Mouse (Mus musculus): ENCODE data around the gene Piwil1.

The Piwil1 gene

DNA sequence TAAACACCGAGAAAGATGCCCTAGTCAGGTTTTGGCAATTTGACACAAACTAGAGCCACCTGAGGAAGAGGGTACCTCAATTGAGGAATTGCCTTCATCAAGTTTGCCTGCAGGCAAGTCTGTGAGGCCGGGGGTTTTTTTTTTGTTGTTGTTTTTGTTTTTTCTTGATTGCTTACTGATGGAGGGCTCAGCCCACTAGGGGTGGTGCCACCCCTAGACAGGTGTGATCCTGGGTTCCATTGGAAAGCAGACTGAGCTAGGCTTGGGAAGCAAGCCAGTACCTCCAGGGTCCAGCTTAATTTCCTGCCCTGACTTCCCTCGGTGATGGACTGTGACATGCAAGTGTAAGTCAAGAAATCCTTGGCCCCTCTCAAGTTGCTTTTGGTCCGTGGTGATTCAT, at the start of gene Piwil1:
TSS of gene Piwil1 (plus strand) at position 301 of the 400 bp plus-strand sequence.
- DNase-seq (ENCODE audit: low spot score) = no peak

DNA sequence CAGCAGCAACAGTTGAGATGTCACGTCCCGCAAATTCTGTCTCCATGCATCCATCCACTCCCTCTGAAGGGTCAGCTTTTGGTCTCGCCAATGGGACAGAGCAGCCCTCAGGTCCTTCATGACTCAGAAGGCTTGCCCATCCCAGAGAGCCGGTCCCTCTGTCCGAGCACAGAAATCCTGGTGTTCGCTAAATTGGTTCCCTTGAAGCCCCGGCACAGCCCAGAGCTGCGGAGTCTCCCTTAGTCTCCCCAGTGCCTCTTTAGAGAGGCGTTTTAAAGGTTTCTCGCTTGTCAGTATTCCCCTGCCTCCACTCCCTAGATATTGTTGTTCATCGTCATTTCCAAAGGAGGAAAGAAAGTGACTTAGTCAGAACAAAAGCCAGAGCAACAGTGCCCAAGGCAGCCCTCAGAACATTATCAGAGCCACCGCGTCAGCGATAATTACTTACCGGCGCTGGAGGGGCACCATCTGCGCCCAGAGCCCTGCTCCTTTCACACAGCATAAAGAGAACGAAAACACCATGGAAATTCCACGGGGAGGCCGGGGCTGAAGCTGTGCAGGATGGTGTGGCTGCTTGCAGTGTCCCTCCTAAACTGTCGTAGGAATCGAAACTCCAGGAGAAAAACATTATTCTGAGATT, 45.7 kb upstream of the Piwil1 start:
- DNase-seq (ENCODE audit: low spot score) = no peak

DNA sequence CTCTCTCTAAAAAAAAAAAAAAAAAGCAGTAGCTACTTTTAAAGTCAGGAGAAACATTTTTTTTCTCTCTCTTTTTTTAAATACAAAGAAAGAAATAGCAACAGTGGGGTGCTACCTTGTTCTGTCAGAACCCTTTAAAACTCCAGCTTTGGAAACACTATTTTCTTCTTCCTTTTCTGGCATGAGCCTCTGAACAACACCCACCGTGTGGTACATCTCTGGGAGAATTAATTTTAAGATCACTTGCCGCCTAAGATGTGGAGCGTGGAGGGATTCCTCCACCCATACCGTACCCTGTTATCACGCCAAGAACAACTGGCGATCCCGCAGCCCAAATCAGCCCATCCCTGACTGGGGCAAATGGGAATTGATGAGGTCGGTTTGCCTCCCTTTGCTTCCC, 42.2 kb upstream of the Piwil1 start:
- no peak for DNase-seq (ENCODE audit: low spot score)

DNA sequence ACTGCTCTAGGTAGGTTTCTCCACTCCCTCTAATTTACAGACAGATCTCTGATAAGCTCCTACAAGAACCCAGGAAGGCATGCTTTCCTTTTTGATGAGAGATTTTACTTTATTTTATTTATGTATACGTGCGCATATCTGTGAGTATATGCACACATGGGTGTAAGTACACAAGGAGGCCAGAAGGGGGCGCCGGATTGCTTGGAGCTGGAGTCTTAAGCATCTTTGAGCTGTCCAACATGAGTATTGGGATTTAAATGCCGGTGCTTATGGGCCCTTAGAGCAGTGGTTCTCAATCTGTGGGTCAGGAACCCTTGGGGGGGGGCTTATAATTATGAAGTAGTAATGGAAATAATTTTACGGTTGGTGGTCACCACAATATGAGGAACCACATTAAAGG, 39.4 kb upstream of the Piwil1 start:
- DNase-seq (ENCODE audit: low spot score) = no peak

DNA sequence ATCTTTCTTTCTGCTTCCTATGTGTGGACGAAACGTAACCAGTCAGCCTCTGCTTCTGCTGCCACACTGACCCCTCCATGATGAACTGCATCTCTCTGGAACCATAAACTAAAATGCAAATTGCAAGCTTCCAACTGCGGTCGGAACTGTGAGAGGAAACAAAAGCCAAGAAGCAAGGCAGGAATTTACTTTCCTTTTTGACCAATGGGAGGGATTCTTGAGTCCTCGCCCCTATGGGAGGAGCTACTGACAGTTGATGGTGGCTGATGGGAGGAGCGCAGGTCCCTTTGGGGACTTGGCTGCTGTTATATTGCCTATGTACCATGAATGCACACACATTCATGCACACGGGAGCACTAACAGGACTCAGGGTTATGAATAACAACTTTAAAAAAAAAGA, 38.3 kb upstream of the Piwil1 start:
- no peak for DNase-seq (ENCODE audit: low spot score)

DNA sequence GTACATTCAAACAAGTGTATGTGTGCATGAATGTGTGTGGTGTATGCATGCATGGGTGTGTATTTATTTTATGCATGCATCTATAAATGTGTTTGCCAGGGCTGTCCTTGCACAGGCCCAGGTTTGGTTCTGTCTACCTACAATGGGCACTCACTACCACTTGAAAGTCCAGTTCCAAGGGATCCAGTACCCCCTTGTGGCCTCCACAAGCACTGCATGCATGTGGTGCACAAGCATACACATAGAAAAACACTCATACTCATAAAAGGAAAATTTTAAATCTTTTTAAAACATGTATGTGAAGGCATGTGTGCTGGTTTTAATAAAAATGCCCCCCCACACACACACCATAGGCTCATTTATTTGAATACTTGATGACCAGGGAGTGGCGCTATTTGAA, 37.3 kb upstream of the Piwil1 start:
- DNase-seq (ENCODE audit: low spot score) = no peak

DNA sequence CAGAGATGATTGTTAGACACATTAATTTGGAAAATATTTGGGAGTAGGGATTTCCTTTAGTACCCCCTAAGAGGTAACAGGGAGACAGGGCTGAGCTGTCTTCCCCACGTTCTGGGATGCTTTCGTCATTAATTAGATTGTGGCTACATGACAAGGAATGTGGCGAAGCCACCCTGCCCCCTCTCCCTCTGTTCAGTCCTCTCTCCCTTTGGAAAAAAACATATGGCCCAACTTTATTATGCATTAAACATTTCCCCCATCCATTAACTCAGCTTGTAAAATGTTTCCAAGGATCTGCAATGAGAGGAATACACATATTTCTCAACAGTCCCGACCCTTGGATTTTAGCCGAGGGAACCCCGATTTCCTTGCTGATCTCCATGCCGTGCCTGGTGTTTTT, 35.0 kb upstream of the Piwil1 start:
- no peak for DNase-seq (ENCODE audit: low spot score)

DNA sequence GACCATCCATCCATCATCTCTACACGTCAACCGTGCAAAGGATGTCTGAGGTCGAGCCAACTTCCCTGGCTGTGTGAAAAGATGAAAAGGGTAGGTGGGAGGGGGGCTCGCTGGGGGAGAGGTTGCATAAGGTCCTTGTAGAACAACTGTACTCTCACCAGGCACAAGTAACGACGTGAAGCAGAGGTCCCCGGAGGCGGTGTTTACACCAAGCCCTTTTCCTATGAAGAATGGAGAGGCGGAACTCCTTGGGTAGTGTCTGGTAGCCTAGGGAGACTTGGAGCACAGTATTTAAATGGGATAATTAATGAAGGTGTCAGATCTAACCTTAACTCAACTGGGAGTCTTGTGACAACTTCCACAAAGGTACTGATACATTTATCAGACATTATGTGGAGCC, 28.2 kb upstream of the Piwil1 start:
- DNase-seq (ENCODE audit: low spot score) = no peak

DNA sequence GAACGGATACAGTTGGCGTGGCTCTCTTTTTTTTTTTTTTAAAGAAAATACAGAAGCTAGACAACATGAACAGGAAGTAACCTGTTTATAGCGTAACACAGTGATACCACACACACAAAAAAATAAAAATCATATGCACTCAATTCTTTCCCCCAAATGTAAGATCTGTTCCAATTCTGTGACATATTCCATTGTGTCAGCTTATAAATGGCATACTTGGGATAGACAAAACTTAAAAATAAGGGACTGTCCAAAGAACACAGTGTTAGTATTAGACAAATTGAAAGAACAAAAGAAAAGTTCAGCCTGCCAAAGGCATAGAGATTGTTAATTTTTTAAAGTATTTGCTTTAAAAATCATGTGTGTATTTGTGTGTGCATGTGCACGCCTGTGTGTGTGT, 25.0 kb upstream of the Piwil1 start:
- DNase-seq (ENCODE audit: low spot score) = no peak

DNA sequence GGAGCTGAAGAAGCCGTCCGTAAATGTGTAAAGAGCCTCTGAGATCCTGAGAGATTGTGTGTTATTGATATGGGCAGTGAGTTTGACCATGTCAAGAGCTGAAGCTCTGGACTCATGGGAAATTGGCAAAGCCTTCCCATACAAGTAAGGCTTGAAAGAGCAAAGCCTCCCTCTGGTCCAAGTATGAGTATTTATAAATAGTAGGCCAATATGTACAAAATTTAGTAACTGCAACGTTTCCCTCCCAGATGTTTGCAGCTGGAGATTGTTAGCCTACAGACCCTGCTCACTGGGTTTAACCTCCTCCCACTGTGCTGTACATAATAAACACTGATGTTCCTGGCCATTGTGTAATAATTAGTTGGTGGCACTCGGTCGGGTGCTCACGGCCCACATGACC, 24.5 kb upstream of the Piwil1 start:
- DNase-seq (ENCODE audit: low spot score) = no peak

DNA sequence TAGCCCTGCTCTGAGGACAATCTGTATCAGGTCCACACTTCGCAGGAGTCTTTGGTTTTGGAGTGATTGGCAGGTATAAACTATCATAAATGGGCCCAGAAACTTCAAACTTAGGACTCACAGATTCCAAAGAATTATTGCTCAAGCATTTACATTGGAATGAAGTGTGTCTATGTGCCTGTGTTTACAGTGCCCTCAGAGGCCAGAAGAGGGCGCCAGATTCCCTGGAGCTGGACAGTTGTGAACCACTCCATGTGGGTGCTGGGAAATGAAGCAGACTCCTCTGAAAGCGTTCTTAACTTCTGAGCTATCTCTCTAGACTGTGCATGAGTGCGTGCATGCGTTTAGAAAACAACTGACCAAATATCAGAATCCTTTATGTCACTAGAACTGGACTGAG, 20.9 kb upstream of the Piwil1 start:
- no peak for DNase-seq (ENCODE audit: low spot score)

DNA sequence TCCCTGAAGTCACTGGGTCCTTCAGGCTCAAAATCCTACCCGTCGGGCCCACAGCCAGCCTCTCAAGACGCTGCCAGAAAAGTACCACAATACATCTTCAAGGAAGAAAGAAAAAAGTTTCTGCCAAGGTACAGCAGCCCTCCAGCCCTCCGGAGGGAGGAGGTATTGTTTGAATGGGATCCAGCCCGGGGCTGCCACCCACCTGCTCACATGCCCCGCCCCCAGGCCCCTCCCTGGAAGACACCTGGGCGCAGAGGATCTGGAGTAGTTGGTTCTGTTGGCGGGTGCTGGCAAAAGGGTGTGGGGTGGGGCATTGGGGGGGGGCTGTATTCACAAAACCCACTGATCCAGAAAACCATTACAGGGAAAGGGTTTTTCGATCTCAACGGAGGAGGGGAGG, 18.1 kb upstream of the Piwil1 start:
- no peak for DNase-seq (ENCODE audit: low spot score)

DNA sequence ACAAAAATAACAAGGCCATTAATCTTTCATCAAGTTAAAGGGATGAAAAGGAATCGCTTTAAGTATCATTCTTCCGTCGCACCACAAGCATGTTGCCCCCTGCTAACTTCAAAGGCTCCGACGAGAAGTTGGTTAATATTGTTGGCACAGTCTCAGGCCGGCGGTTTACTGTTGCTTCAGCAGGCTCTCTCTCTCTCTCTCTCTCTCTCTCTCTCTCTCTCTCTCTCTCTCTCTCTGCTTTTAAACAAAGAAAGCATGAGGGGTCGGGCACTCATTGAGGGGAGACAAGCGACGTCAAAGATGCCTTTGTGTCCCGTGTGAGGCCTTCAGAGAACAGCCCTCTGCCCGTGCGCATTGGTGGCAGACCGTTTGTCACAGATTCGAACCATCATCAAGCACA, 17.7 kb upstream of the Piwil1 start:
- DNase-seq (ENCODE audit: low spot score) = no peak

DNA sequence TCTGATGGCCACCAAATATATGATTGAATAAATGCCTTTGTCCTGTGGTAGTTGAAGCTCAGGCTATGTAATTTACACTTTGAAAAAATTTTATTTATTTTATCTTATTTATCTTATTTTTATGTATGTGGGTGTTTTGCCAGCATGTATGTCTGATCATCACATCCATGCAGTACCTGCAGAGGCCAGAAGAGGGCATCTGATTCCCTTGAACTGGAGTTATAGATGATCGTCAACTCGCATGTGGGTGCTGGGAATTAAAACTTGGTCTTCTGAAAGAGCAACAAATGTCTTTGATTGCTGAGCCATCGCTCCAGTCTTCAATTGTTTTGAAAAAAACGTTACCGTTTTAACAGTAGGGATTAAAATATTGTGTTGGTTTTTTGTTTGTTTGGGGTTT, 15.2 kb upstream of the Piwil1 start:
- DNase-seq (ENCODE audit: low spot score) = no peak

DNA sequence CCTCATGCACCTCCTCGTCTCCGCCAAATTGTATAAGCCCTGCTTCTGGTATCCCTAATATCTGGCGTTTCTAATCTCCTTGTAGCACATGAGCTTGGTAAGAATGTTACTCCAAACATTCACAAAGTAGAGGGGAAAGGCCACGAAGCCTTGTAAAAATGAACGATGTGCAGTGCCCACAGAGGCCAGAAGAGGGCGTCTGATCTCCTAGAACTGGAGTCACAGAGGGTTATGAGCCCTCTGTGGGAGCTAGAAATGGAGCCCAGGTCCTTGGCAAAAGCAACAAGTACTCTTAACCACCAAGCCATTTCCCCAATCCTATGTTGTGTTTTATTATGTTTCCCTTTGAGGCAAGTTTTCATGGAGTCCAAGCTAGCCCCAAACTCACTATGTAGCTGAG, 8.2 kb upstream of the Piwil1 start:
- no peak for DNase-seq (ENCODE audit: low spot score)

DNA sequence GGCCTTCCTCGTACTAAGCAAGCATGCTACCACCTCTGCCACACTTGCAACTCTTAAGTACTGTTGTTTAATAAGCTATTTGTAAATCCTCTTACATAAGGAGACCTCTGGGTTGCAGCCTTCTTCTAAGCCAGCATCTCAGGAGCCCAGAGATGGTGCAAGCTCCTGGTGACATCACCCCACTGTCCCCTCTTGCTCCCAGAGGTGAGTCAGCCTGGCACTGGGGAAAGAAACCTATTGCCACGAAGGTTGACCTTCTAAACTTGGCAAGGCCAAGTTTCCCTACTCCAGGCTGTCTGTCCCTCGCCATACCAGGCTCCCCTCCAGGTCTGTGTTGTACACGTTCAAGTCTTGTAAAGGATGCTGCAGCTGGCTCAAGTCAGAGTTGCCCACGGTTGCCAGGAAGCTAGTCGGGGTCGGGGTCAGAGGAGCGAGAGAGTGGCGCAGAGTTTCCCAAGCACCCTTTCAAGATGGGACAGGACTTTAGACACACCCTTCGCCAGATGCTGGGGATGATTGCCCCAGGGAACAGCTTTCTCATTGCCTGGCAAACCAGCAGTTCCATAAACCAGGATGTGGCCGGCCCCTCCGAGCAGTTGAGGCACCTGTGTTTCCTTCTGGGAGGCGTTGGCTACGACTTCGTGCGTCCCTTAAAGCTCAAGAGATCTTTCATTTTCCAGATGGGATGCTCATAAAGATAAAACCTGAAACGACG, 7.6 kb upstream of the Piwil1 start:
- no peak for DNase-seq (ENCODE audit: low spot score)

DNA sequence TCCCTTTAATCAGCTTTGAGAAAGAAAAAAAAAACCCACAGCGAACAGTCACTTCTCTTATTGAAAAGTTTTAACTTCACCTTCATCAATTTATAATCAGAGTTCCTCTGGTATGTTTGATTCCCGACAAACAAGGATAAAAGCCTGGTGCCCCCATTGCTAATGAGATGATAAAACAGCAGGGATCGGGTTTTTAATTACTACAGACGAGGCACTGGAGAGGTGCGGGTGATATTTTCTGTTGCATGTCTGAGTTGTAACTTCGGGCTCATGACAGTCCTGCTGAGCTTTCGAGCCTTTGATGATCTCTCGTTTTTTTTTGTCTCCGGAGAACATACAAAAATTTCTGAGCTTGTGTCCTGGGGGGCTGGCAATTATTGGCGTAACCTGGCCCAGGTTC, 5.5 kb upstream of the Piwil1 start:
- no peak for DNase-seq (ENCODE audit: low spot score)

DNA sequence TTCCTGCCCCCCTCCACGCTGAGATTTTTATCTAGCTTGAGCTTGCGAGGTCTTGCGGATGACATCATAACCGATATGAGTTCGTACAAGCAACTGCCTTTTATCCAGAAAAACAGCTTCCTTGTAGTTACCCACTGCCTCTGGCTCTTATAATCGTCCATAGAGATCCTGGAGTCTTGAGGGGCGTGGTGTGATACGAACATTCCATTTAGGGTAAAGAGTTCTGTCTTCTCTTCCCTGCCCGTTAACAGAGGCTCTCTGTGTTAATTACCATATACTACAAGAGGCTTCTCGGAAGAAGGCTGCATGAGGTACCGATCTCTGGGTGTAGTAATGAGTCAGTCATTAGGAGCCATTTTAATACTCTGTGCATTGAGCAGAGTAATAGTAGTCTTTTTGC, 1.6 kb upstream of the Piwil1 start:
- no peak for DNase-seq (ENCODE audit: low spot score)

DNA sequence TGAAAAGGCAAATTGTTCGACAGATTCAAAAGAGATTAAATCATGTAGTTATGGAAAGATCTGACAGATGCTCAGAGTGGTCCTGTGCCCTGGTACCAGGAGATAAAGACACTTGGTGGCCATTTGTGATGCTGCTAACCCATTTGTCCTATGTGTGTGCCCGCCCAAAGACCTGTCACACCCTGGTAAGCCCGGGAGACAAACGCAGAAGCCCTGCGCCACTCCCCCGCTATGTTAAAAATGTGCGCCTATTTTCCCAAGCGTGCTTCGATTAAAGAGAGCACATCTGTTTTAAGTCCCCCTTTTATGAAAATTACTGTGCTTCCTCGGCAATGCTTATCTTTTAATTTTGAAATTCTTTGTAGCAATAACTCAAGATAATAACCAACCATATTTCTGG, 1.4 kb downstream of the Piwil1 start:
- DNase-seq (ENCODE audit: low spot score) = no peak

DNA sequence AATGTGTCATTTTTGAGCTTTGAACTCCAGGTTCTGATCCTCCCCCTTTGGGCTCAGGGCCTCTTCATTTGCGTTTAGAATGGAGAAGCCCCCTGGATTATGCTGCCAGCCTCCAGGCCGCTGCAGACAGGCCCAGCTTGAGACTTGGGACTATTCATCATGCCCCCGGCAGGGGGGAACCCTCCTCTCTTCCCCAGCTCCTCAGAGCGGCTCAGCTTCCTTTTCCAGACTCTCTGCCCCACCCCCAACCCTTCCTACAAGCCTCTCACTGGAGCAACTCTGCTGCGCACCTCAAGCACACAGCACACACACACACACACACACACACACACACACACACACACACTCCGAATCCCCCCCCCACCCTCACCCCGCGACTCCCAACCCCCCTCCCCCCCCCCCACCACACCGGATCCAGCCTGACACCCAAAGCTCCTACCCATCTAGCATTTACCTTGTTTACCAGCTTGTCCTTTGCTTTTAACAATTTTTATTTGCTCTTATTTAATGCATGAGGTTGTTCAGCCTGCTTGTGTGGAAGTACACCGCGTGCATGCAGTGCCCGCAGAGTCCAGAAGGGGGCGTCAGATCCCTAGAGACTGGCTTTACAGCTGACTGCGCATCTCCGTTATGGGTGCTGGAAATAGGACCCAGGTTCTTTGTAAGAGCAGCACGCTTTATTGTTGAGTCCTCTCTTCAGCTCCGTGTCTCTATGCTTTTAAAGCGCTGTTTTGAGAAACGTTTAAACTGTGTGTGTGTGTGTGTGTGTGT, 2.0 kb downstream of the Piwil1 start:
- DNase-seq (ENCODE audit: low spot score) = no peak

DNA sequence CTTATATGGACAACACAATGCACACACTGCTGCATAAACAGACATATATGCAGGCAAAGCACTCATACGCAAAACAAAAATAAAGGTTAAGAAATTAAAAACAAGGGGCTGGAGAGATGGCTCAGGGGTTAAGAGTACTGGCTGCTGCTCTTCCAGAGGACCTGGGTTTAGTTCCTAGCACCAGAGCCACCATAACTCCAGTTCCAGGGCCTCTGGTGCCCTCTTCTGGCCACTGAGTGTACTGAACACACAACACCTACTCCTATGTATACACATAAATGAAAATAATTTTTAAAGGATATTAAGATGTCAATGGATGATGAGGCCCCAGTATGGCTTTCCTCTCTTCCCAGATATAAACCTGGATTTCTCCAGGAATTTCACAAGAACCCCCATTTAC, 4.1 kb downstream of the Piwil1 start:
- DNase-seq (ENCODE audit: low spot score) = no peak

DNA sequence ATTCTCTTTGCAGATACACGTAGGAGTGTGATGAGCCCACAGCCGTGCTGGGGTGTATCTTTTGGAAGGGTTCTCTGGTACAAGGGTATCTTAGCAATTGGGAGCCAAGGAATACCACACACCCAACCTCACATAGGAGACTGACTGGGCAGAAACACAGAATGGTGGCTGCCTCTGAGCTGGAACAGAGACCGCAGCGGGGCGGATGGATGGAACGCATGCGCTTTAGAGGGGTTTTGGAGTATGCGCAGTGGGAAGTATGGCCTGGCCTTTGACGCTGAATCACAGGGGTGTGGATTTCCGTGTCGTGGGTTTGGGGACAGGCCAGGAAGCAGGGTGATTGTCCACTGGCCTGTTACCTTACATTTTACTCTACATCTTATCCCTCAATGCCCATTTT, 4.9 kb downstream of the Piwil1 start:
- no peak for DNase-seq (ENCODE audit: low spot score)

DNA sequence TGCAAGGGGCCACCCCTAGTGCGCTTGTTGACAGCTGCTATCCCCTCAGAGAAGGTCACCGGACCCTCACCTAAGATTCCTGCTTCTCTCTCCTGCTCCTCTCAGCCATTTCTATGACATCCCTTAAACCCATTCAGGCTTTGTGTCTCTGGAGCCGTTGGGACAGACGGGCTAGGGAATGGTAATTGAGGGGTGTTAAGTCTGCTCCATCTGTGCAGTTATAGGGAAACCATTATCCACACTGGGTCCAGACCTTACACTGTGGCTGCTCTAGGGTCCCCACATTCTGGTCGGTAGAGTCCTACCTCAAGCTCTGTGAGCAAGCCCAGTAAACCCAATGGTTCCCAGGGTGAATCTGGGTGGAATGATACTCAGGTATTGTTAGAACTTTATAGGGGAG, 6.6 kb downstream of the Piwil1 start:
- no peak for DNase-seq (ENCODE audit: low spot score)

DNA sequence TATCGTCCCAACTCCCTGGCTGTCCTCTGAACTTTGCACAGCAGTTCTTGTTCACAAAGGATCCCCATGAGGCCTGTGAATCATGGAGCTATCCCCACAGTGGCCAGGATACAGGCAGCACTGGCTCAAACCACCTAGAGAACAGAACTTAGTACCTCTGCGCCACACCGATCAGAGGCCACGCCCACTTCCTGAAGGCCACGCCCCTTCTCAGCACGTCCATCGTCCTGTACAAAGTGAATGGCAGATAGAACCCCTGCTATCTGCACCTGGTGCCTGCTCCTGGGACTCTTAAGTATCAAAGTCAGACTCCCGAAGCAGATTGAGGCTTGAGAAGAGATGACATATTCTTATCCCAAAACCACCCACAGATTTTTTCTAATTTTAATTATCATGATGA, 8.3 kb downstream of the Piwil1 start:
- no peak for DNase-seq (ENCODE audit: low spot score)

Data from c-Kit-positive CD71-positive TER-119-positive erythroid progenitor cells, embryonic 14.5 days (primary cell).